In genomic region chr13:99454977-99455376, GRCm38 (mm10) we compare ENCODE assay signal across 17 mouse cellular contexts.
A peak's percentile ranks its signal among the peaks of the same experiment; 100 is the strongest.
DNase-seq lines count a peak whose midpoint lies in the region; ATAC-seq and TF ChIP-seq lines count a peak whose summit lies in the region.
"Had no signal": no experiment of that assay in that cellular context is flagged by ENCODE, and none has a peak within 500 bp of the region (broad histone marks: within the 10 kb centered on the region; RNA-seq: fewer than 3 reads in every experiment).

No protein-coding gene starts in this region.

- H3K4me1 ChIP-seq in cerebellum, adult 2 months (ENCODE audit: control insufficient read depth, insufficient read depth, low read length) = peaks cover 25% of the 10 kb centered on the region; the same call in 1 of the 2 replicates
- H3K4me1 ChIP-seq in hindbrain, embryonic 10.5 days (replicated peaks) = peaks cover 44% of the 10 kb centered on the region
- H3K4me1 ChIP-seq in hindbrain, embryonic 14.5 days (replicated peaks; ENCODE audit: control insufficient read depth, insufficient read depth, low read length) = peaks cover 37% of the 10 kb centered on the region
- H3K4me1 ChIP-seq in midbrain, embryonic 10.5 days = peaks cover 45% of the 10 kb centered on the region
- peaks cover 4% of the 10 kb centered on the region; the same call in 1 of the 2 replicates for H3K4me1 ChIP-seq in midbrain, postnatal 0 days (ENCODE audit: insufficient read depth, low read length)

- 42% methylated on average over 7 of the region's 7 CpGs for WGBS in cerebellum, adult 2 months
- WGBS in hindbrain, embryonic 10.5 days = 92% methylated on average over 7 of the region's 7 CpGs
- 80% methylated on average over 7 of the region's 7 CpGs for WGBS in hindbrain, embryonic 14.5 days
- 90% methylated on average over 7 of the region's 7 CpGs for WGBS in midbrain, embryonic 10.5 days
- 81% methylated on average over 7 of the region's 7 CpGs for WGBS in midbrain, postnatal 0 days

- TF ChIP-seq POLR2A in cerebellum, adult 2 months (IDR thresholded peaks at IDR 0.05; ENCODE audit: borderline replicate concordance, insufficient read depth, low read length) = no peak

- no peak overlapping the region for H3K4me3 ChIP-seq in cerebellum, adult 2 months (replicated peaks; ENCODE audit: insufficient read depth, low read depth, low read length)
- H3K4me3 ChIP-seq in hindbrain, embryonic 10.5 days = no peak overlapping the region
- no peak overlapping the region for H3K4me3 ChIP-seq in hindbrain, embryonic 14.5 days (replicated peaks; ENCODE audit: low read length)
- no peak overlapping the region for H3K4me3 ChIP-seq in midbrain, embryonic 10.5 days
- H3K4me3 ChIP-seq in midbrain, postnatal 0 days (ENCODE audit: low read depth, low read length) = no peak overlapping the region
- H3K4me3 ChIP-seq: embryonic facial prominence, embryonic 12.5 days; heart, embryonic 10.5 days; heart, embryonic 15.5 days had no signal

- no peaks in the 10 kb centered on the region for H3K27me3 ChIP-seq in cerebellum, adult 2 months (ENCODE audit: control insufficient read depth, insufficient read depth, low read length)
- H3K27me3 ChIP-seq in hindbrain, embryonic 10.5 days (ENCODE audit: insufficient read depth, poor library complexity, severe bottlenecking) = no peaks in the 10 kb centered on the region
- no peaks in the 10 kb centered on the region for H3K27me3 ChIP-seq in hindbrain, embryonic 14.5 days (ENCODE audit: control insufficient read depth, insufficient read depth, low read length)
- no peaks in the 10 kb centered on the region for H3K27me3 ChIP-seq in midbrain, embryonic 10.5 days (ENCODE audit: low read depth, poor library complexity, severe bottlenecking)
- H3K27me3 ChIP-seq in midbrain, postnatal 0 days (ENCODE audit: insufficient read depth, low read length) = no peaks in the 10 kb centered on the region
- H3K27me3 ChIP-seq: embryonic facial prominence, embryonic 12.5 days; heart, embryonic 15.5 days had no signal

- H3K4me2 ChIP-seq in hindbrain, embryonic 14.5 days (replicated peaks) = no peak overlapping the region
- no peak overlapping the region for H3K4me2 ChIP-seq in midbrain, postnatal 0 days (ENCODE audit: low read depth, low read length, poor library complexity, severe bottlenecking)
- H3K4me2 ChIP-seq: embryonic facial prominence, embryonic 12.5 days; heart, embryonic 15.5 days had no signal

- H3K9ac ChIP-seq in hindbrain, embryonic 14.5 days = no peak overlapping the region
- H3K9ac ChIP-seq in midbrain, postnatal 0 days (replicated peaks; ENCODE audit: low read length, poor library complexity, severe bottlenecking) = no peak overlapping the region
- H3K9ac ChIP-seq: embryonic facial prominence, embryonic 12.5 days; forebrain, postnatal 0 days; heart, embryonic 15.5 days had no signal

- no peak for TF ChIP-seq CTCF in cerebellum, adult 2 months (IDR thresholded peaks at IDR 0.05; ENCODE audit: borderline replicate concordance, insufficient read depth, low read depth, low read length)
- TF ChIP-seq CTCF in midbrain, postnatal 0 days (IDR thresholded peaks at IDR 0.05) = no peak

- H3K27ac ChIP-seq in cerebellum, adult 2 months (ENCODE audit: insufficient read depth, low read length) = peak overlapping the region; percentile 51
- H3K27ac ChIP-seq in hindbrain, embryonic 10.5 days = peak overlapping the region; percentile 54
- H3K27ac ChIP-seq in hindbrain, embryonic 14.5 days = no peak overlapping the region
- peak overlapping the region; percentile 24 for H3K27ac ChIP-seq in midbrain, embryonic 10.5 days (replicated peaks)
- no peak overlapping the region for H3K27ac ChIP-seq in midbrain, postnatal 0 days (ENCODE audit: low read depth, low read length)
- H3K27ac ChIP-seq: embryonic facial prominence, embryonic 12.5 days; heart, embryonic 10.5 days; heart, embryonic 15.5 days had no signal

- H3K36me3 ChIP-seq in hindbrain, embryonic 10.5 days = peaks cover 47% of the 10 kb centered on the region
- peaks cover 24% of the 10 kb centered on the region for H3K36me3 ChIP-seq in hindbrain, embryonic 14.5 days (replicated peaks; ENCODE audit: control insufficient read depth, insufficient read depth)
- H3K36me3 ChIP-seq in midbrain, embryonic 10.5 days = peaks cover 63% of the 10 kb centered on the region
- H3K36me3 ChIP-seq in midbrain, postnatal 0 days (ENCODE audit: insufficient read depth, low read length) = no peaks in the 10 kb centered on the region; the same call in 1 of the 2 replicates
- H3K36me3 ChIP-seq: embryonic facial prominence, embryonic 12.5 days; heart, embryonic 15.5 days had no signal

- H3K9me3 ChIP-seq in hindbrain, embryonic 10.5 days = no peaks in the 10 kb centered on the region
- no peaks in the 10 kb centered on the region for H3K9me3 ChIP-seq in hindbrain, embryonic 14.5 days (ENCODE audit: control insufficient read depth, low read length)
- no peaks in the 10 kb centered on the region for H3K9me3 ChIP-seq in midbrain, embryonic 10.5 days (replicated peaks)
- no peaks in the 10 kb centered on the region for H3K9me3 ChIP-seq in midbrain, postnatal 0 days (ENCODE audit: low read length)
- H3K9me3 ChIP-seq: embryonic facial prominence, embryonic 12.5 days; heart, embryonic 10.5 days; heart, embryonic 15.5 days had no signal

- ATAC-seq in hindbrain, embryonic 14.5 days (ENCODE audit: low FRiP score) = no peak
- ATAC-seq in midbrain, postnatal 0 days (ENCODE audit: low FRiP score) = no peak
- ATAC-seq: forebrain, postnatal 0 days; intestine, embryonic 16.5 days had no signal

- DNase-seq in cerebellum, adult 2 months = peak in 1 of 2 experiments; percentile 70
- no peak for DNase-seq in cerebellum, postnatal 36 days
- DNase-seq in hindbrain, embryonic 10.5 days (ENCODE audit: low spot score) = no peak
- no peak for DNase-seq in hindbrain, embryonic 14.5 days (ENCODE audit: low spot score)
- DNase-seq in midbrain, embryonic 10.5 days (ENCODE audit: low spot score) = no peak
- DNase-seq in midbrain, postnatal 0 days (ENCODE audit: low spot score) = no peak
- peak; percentile 60 for DNase-seq in brain, adult 2 months (ENCODE audit: low read depth, low spot score)
- DNase-seq: adrenal gland, postnatal 10 days; cerebellum, postnatal 10 days; forebrain, postnatal 0 days; gastrocnemius, postnatal 36 days; heart, adult 11 months; heart, postnatal 14 days had no signal

Comparison
In these comparisons a context has a peak if more than half of its experiments do, and no peak if none do; other contexts are left out.
1. H3K27ac ChIP-seq: peak in cerebellum, adult 2 months (single experiment), hindbrain, embryonic 10.5 days (single experiment) and midbrain, embryonic 10.5 days (single experiment); none in hindbrain, embryonic 14.5 days (single experiment) and midbrain, postnatal 0 days (single experiment).